Mouse (Mus musculus): Measurements from ENCODE around the gene Dlg5.

- TF ChIP-seq GATA1 (IDR thresholded peaks at IDR 0.05; ENCODE audit: borderline replicate concordance, low read length) = no peak
- no peak for TF ChIP-seq FLI1 (IDR thresholded peaks at IDR 0.05; ENCODE audit: low read length)
These were observed 69.1 kb downstream of the Dlg5 start for GRCm38 (mm10) chr14:24176609-24177008.
